Mouse (Mus musculus) embryonic facial prominence, embryonic 14.5 days (tissue): ENCODE results near the gene Mmp28. TPM values are rescaled to one million over a fixed set of nuclear protein-coding genes. Genes with fewer than 3 reads are reported as not detected.
A peak's percentile ranks its signal among the peaks of the same experiment; 100 is the strongest.

Experiments
- ATAC-seq: fragments of 200-750 bp; cut with Nextera tagmentation; 2 replicates; pipeline ENCODE4 v1.8.0; 2017; ENCODE audit warnings: low read depth, moderate number of reproducible peaks, moderate TSS enrichment
- DNase-seq: peaks from one replicate; pipeline ENCODE4 v3.0.0-alpha.2; 2015; ENCODE audit warnings: low spot score
- H3K27ac ChIP-seq: fragments of 300-500 bp; sonication (generic); replicated peaks from 2 replicates; pipeline ENCODE4 v1.5.1; 2014; ENCODE audit warnings: low read depth, mild to moderate bottlenecking, low read length, moderate library complexity
- H3K27me3 ChIP-seq: fragments of 300-500 bp; sonication (generic); replicated peaks from 2 replicates; pipeline ENCODE4 v1.6.1; 2014; ENCODE audit warnings: low read length; ENCODE audit not compliant: control insufficient read depth, insufficient read depth
- H3K36me3 ChIP-seq: fragments of 300-500 bp; sonication (generic); 2 replicates; pipeline ENCODE4 v1.6.1; 2014; ENCODE audit warnings: low read length, mixed read lengths; ENCODE audit not compliant: control insufficient read depth, insufficient read depth
- H3K4me1 ChIP-seq: fragments of 300-500 bp; sonication (generic); 2 replicates; pipeline ENCODE4 v1.6.1; 2014; ENCODE audit warnings: antibody characterized with exemption, low read length; ENCODE audit not compliant: control insufficient read depth, insufficient read depth
- H3K4me2 ChIP-seq: fragments of 300-500 bp; sonication (generic); 2 replicates; pipeline ENCODE4 v1.6.1; 2014; ENCODE audit warnings: low read depth, mild to moderate bottlenecking, low read length, moderate library complexity, mixed read lengths
- H3K4me3 ChIP-seq: fragments of 300-500 bp; sonication (generic); 2 replicates; pipeline ENCODE4 v1.5.1; 2014; ENCODE audit warnings: low read depth, mild to moderate bottlenecking, low read length
- H3K9ac ChIP-seq: fragments of 300-500 bp; sonication (generic); 2 replicates; pipeline ENCODE4 v1.6.1; 2014; ENCODE audit warnings: low read depth, mild to moderate bottlenecking, low read length, moderate library complexity, mixed read lengths
- H3K9me3 ChIP-seq: fragments of 300-500 bp; sonication (generic); 2 replicates; pipeline ENCODE4 v1.6.1; 2016; ENCODE audit warnings: low read length; ENCODE audit not compliant: control insufficient read depth
- WGBS: fragments of 180-500 bp; shearing (Covaris S2); extraction: QIAGEN DNeasy Blood & Tissue Kit; methylation state at CpG from one replicate; pipeline ENCODE4 v1.1.7; 2014; 5-methylcytosine and 5-hydroxymethylcytosine counted together
- polyA plus RNA-seq: library from polyadenylated mRNA; unstranded; fragments of >200 nt; fragmentation: Nextera tagmentation; extraction: Ambion mirVana; gene quantifications from 2 replicates; pipeline ENCODE4 v1.2.1, GENCODE M21; 2014

The Mmp28 gene
- polyA plus RNA-seq, result 4.3 and 4.7 TPM in 2 replicates

GRCm38 (mm10) chr11:83462711-83463244, at the start of gene Mmp28:
TSS of gene Mmp28 (minus strand) at chr11:83463071.
- under 1% methylated on average over 22 of the region's 42 CpGs for WGBS
- no peak for DNase-seq

GRCm38 (mm10) chr11:83509521-83509920, 46.6 kb upstream of the Mmp28 start:
- no peak for ATAC-seq
- Histone ChIP-seq H3K4me1 (no peaks in the 10 kb centered on the region), H3K27ac (no peak overlapping the region), H3K27me3 (no peaks in the 10 kb centered on the region), H3K9ac (no peak overlapping the region), H3K9me3 (no peaks in the 10 kb centered on the region), H3K36me3 (peaks cover 36% of the 10 kb centered on the region), H3K4me3 (no peak overlapping the region), H3K4me2 (no peak overlapping the region)
- no peak for DNase-seq

More at GRCm38 (mm10) chr11:83462711-83463244, at the start of gene Mmp28:
- Histone ChIP-seq H3K27ac (no peak within 1 kb of the TSS), H3K4me2 (peak within 1 kb of the TSS; percentile 96), H3K9me3 (no peaks in the 10 kb centered on the region), H3K4me1 (peaks cover 11% of the 10 kb centered on the region), H3K27me3 (peaks cover 27% of the 10 kb centered on the region), H3K4me3 (peak within 1 kb of the TSS; percentile 61), H3K9ac (peak within 1 kb of the TSS; percentile 76), H3K36me3 (no peaks in the 10 kb centered on the region)
- 0 out of 2 replicates have a peak, but pooled peaks have one; percentile 66 for ATAC-seq

- H3K27me3 ChIP-seq, result no peaks in the 10 kb centered on the region
- no peak overlapping the region for H3K4me3 ChIP-seq
- no peak overlapping the region for H3K4me2 ChIP-seq
- 94% methylated on average over 5 of the region's 5 CpGs for WGBS
- no peaks in the 10 kb centered on the region for H3K9me3 ChIP-seq
- peaks cover 81% of the 10 kb centered on the region for H3K36me3 ChIP-seq
- DNase-seq (no peak), ATAC-seq (no peak)
- no peak overlapping the region for H3K9ac ChIP-seq
- H3K27ac ChIP-seq, result no peak overlapping the region
- no peaks in the 10 kb centered on the region for H3K4me1 ChIP-seq
Observed at GRCm38 (mm10) chr11:83504308-83504707, 41.4 kb upstream of the Mmp28 start.

GRCm38 (mm10) chr11:83495571-83495970, 32.7 kb upstream of the Mmp28 start:
- ATAC-seq (no peak), DNase-seq (no peak)

GRCm38 (mm10) chr11:83491488-83491887, 28.6 kb upstream of the Mmp28 start:
- H3K27ac ChIP-seq, result no peak overlapping the region
- no peak overlapping the region for H3K4me2 ChIP-seq
- DNase-seq, result no peak
- no peaks in the 10 kb centered on the region for H3K4me1 ChIP-seq
- H3K4me3 ChIP-seq, result no peak overlapping the region
- H3K27me3 ChIP-seq, result no peaks in the 10 kb centered on the region
- no peak overlapping the region for H3K9ac ChIP-seq
- H3K36me3 ChIP-seq, result peaks cover 54% of the 10 kb centered on the region
- H3K9me3 ChIP-seq, result no peaks in the 10 kb centered on the region
- ATAC-seq, result no peak
- 85% methylated on average over 4 of the region's 4 CpGs for WGBS

More at GRCm38 (mm10) chr11:83495571-83495970, 32.7 kb upstream of the Mmp28 start:
- H3K9ac ChIP-seq, result no peak overlapping the region
- no peak overlapping the region for H3K4me3 ChIP-seq
- no peak overlapping the region for H3K4me2 ChIP-seq
- no peaks in the 10 kb centered on the region for H3K9me3 ChIP-seq
- H3K27ac ChIP-seq, result no peak overlapping the region
- H3K27me3 ChIP-seq, result no peaks in the 10 kb centered on the region
- H3K36me3 ChIP-seq, result peaks cover 58% of the 10 kb centered on the region
- WGBS, result 93% methylated on average over 2 of the region's 2 CpGs
- H3K4me1 ChIP-seq, result no peaks in the 10 kb centered on the region

- peak overlapping the region; percentile 97 for H3K27ac ChIP-seq
- peak; percentile 86 for ATAC-seq
- 0% methylated on average over 32 of the region's 52 CpGs for WGBS
- H3K9me3 ChIP-seq, result no peaks in the 10 kb centered on the region
- peaks cover 8% of the 10 kb centered on the region for H3K4me1 ChIP-seq
- peak overlapping the region; percentile 97 for H3K4me3 ChIP-seq
- peak overlapping the region; percentile 92 for H3K9ac ChIP-seq
- H3K4me2 ChIP-seq, result peak overlapping the region; percentile 90
- DNase-seq, result peak; percentile 68
- H3K27me3 ChIP-seq, result no peaks in the 10 kb centered on the region
- H3K36me3 ChIP-seq, result peaks cover 16% of the 10 kb centered on the region
Observed at GRCm38 (mm10) chr11:83473235-83474016, 10.6 kb upstream of the Mmp28 start.

GRCm38 (mm10) chr11:83472324-83473234, 9.7 kb upstream of the Mmp28 start, which contains the start of gene Taf15:
TSS of gene Taf15 (plus strand) at chr11:83473086.
- Histone ChIP-seq H3K9ac (peak within 1 kb of the TSS; percentile 92), H3K27me3 (no peaks in the 10 kb centered on the region), H3K27ac (peak within 1 kb of the TSS; percentile 97), H3K4me2 (peak within 1 kb of the TSS; percentile 90), H3K9me3 (no peaks in the 10 kb centered on the region), H3K4me1 (peaks cover 8% of the 10 kb centered on the region), H3K4me3 (peak within 1 kb of the TSS; percentile 97), H3K36me3 (peaks cover 10% of the 10 kb centered on the region)
- DNase-seq, result peak; percentile 99
- WGBS, result under 1% methylated on average over 46 of the region's 66 CpGs
- peak; percentile 98 for ATAC-seq

GRCm38 (mm10) chr11:83471766-83472165, 8.9 kb upstream of the Mmp28 start:
- Histone ChIP-seq H3K9ac (peak overlapping the region; percentile 92; the same call in 1 of the 2 replicates), H3K4me3 (peak overlapping the region; percentile 97)

More at GRCm38 (mm10) chr11:83471766-83472165, 8.9 kb upstream of the Mmp28 start:
- H3K4me2 ChIP-seq, result peak overlapping the region; percentile 56
- ATAC-seq (no peak), DNase-seq (no peak)
- no peaks in the 10 kb centered on the region for H3K9me3 ChIP-seq
- peaks cover 8% of the 10 kb centered on the region for H3K4me1 ChIP-seq
- H3K27me3 ChIP-seq, result no peaks in the 10 kb centered on the region
- no peak overlapping the region for H3K27ac ChIP-seq
- WGBS, result 67% methylated on average over 2 of the region's 2 CpGs
- peaks cover 6% of the 10 kb centered on the region for H3K36me3 ChIP-seq
